ENCODE assay signal across 8 mouse cellular contexts in genomic region chr8:83773452-83773846, GRCm38 (mm10). TPM values are rescaled to one million over a fixed set of nuclear protein-coding genes. Genes with fewer than 3 reads are reported as not detected.
DNase-seq lines count a peak whose midpoint lies in the region; ATAC-seq and TF ChIP-seq lines count a peak whose summit lies in the region.

No protein-coding gene starts in this region.

- 35% methylated on average over 6 of the region's 6 CpGs for WGBS in thymus, adult 2 months
- WGBS in heart, embryonic 12.5 days = 18% methylated on average over 6 of the region's 6 CpGs
- 3% methylated on average over 6 of the region's 6 CpGs for WGBS in liver, embryonic 14.5 days (ENCODE audit: insufficient replicate concordance)

- H3K4me3 ChIP-seq in thymus, adult 2 months (ENCODE audit: control insufficient read depth, insufficient read depth, low read length) = peak overlapping the region; percentile 41
- H3K4me3 ChIP-seq in heart, embryonic 12.5 days = peak overlapping the region; percentile 44
- H3K4me3 ChIP-seq in liver, embryonic 14.5 days (ENCODE audit: insufficient read depth in 1 of 2, low read depth in 2 of 2, low read length in 2 of 2) = peak overlapping the region in 1 of 2 experiments; percentile 33; a peak in 1 of 4 replicates

- H3K27me3 ChIP-seq in thymus, adult 2 months (ENCODE audit: control insufficient read depth, insufficient read depth, low read length) = no peaks in the 10 kb centered on the region
- H3K27me3 ChIP-seq in heart, embryonic 12.5 days (replicated peaks) = no peaks in the 10 kb centered on the region
- H3K27me3 ChIP-seq in liver, embryonic 14.5 days (ENCODE audit: control insufficient read depth, insufficient read depth, low read length) = no peaks in the 10 kb centered on the region

- no peak for TF ChIP-seq EP300 in liver, embryonic 14.5 days (IDR thresholded peaks at IDR 0.05; ENCODE audit: low read depth)

- TF ChIP-seq POLR2A in thymus, adult 2 months (IDR thresholded peaks at IDR 0.05; ENCODE audit: control insufficient read depth, extremely low read depth, insufficient read depth, low read length, poor library complexity) = no peak

- H3K9me3 ChIP-seq in heart, embryonic 12.5 days (replicated peaks) = no peaks in the 10 kb centered on the region
- H3K9me3 ChIP-seq in liver, embryonic 14.5 days (ENCODE audit: control insufficient read depth, low read length) = no peaks in the 10 kb centered on the region

- peak overlapping the region; percentile 95 for H3K27ac ChIP-seq in thymus, adult 2 months (ENCODE audit: control insufficient read depth, insufficient read depth, low read length)
- H3K27ac ChIP-seq in heart, embryonic 12.5 days (ENCODE audit: poor library complexity, severe bottlenecking) = 0 out of 2 replicates have a peak overlapping the region, but pooled peaks have one; percentile 31
- no peak overlapping the region for H3K27ac ChIP-seq in liver, embryonic 14.5 days

- H3K36me3 ChIP-seq in thymus, adult 2 months (ENCODE audit: control insufficient read depth, insufficient read depth, low read length) = no peaks in the 10 kb centered on the region
- no peaks in the 10 kb centered on the region for H3K36me3 ChIP-seq in heart, embryonic 12.5 days
- H3K36me3 ChIP-seq in liver, embryonic 14.5 days (replicated peaks; ENCODE audit: control insufficient read depth, insufficient read depth, low read depth) = no peaks in the 10 kb centered on the region

- TF ChIP-seq CTCF in thymus, adult 2 months (IDR thresholded peaks at IDR 0.05; ENCODE audit: borderline replicate concordance, control insufficient read depth, extremely low read depth, insufficient read depth, low read length, poor library complexity) = no peak
- no peak for TF ChIP-seq CTCF in liver, embryonic 14.5 days (IDR thresholded peaks at IDR 0.05; ENCODE audit: low read depth)

- peak overlapping the region; percentile 77 for H3K4me2 ChIP-seq in heart, embryonic 12.5 days
- H3K4me2 ChIP-seq in liver, embryonic 14.5 days (ENCODE audit: low read depth) = peak overlapping the region; percentile 64

- H3K9ac ChIP-seq in heart, embryonic 12.5 days = peak overlapping the region; percentile 63; the same call in 1 of the 2 replicates
- no peak overlapping the region for H3K9ac ChIP-seq in liver, embryonic 14.5 days (replicated peaks)

- peak; percentile 28 for DNase-seq in thymus, adult 2 months
- no peak for DNase-seq in thymus, postnatal 4 days
- no peak for DNase-seq in liver, embryonic 14.5 days (ENCODE audit: low read depth in 3 of 3, low spot score in 3 of 3)
- peak; percentile 52 for DNase-seq in thymus, postnatal 14 days
- DNase-seq in spleen, postnatal 14 days (ENCODE audit: low spot score in 2 of 2) = no peak
- no peak for DNase-seq in layer of hippocampus, postnatal 25 days (ENCODE audit: extremely low spot score in 1 of 2, low spot score in 1 of 2)
- no peak for DNase-seq in cerebellum, adult 9-11 months

- peaks cover 36% of the 10 kb centered on the region for H3K4me1 ChIP-seq in thymus, adult 2 months (replicated peaks; ENCODE audit: control insufficient read depth, insufficient read depth, low read length)
- peaks cover 14% of the 10 kb centered on the region for H3K4me1 ChIP-seq in heart, embryonic 12.5 days (replicated peaks)
- peaks cover 0 to 18% of the 10 kb centered on the region in 2 experiments; a peak in 2 of 4 replicates for H3K4me1 ChIP-seq in liver, embryonic 14.5 days (replicated peaks; ENCODE audit: control insufficient read depth in 2 of 2, insufficient read depth in 2 of 2, low read length in 1 of 2)

- ATAC-seq in heart, embryonic 12.5 days (ENCODE audit: insufficient number of reproducible peaks, low FRiP score) = no peak
- ATAC-seq in liver, embryonic 14.5 days (ENCODE audit: insufficient read depth) = no peak

RNA-seq across cellular contexts. Expression of gene Adgre5, which starts 32.3 kb away (rescaled TPM):
- polyA plus RNA-seq in thymus, adult 2 months (2012; rRNA removed) = 190 and 193 TPM in 2 replicates
- 26.2 and 29.2 TPM in 2 replicates for polyA plus RNA-seq in heart, embryonic 12.5 days (2016; fragmentation: Nextera tagmentation; extraction: Ambion mirVana)
- 8.6 and 11.3 TPM in 2 replicates for polyA plus RNA-seq in liver, embryonic 14.5 days (2012; rRNA removed)
- polyA plus RNA-seq in liver, embryonic 14.5 days (2014; fragmentation: Nextera tagmentation; extraction: Ambion mirVana) = 8.7 and 8.9 TPM in 2 replicates
- 10 to 100 TPM in 1 of 2 experiments, 1 to 10 TPM in 1; 7.4 to 11.0 TPM for total RNA-seq in layer of hippocampus, postnatal 25 days (2021)

RNA-seq across cellular contexts. Expression of gene Ddx39, which starts 58.5 kb away (rescaled TPM):
- 157 and 171 TPM in 2 replicates for polyA plus RNA-seq in thymus, adult 2 months (2012; rRNA removed)
- 117 and 128 TPM in 2 replicates for polyA plus RNA-seq in heart, embryonic 12.5 days (2016; fragmentation: Nextera tagmentation; extraction: Ambion mirVana)
- 92.3 and 110 TPM in 2 replicates for polyA plus RNA-seq in liver, embryonic 14.5 days (2012; rRNA removed)
- 191 and 199 TPM in 2 replicates for polyA plus RNA-seq in liver, embryonic 14.5 days (2014; fragmentation: Nextera tagmentation; extraction: Ambion mirVana)
- 10 to 100 TPM; 14.4 to 17.2 TPM for total RNA-seq in layer of hippocampus, postnatal 25 days (2021)

Comparison
In these comparisons a context has a peak if more than half of its experiments do, and no peak if none do; other contexts are left out.
1. DNase-seq: peak in thymus, adult 2 months (single experiment) and thymus, postnatal 14 days (single experiment); none in thymus, postnatal 4 days (single experiment), liver, embryonic 14.5 days (0 of 3), spleen, postnatal 14 days (0 of 2), layer of hippocampus, postnatal 25 days (0 of 2) and cerebellum, adult 9-11 months (single experiment).